Mouse (Mus musculus) limb, embryonic 10.5 days (tissue): ENCODE data around the gene Gm47955. TPM values are rescaled to one million over a fixed set of nuclear protein-coding genes. Genes with fewer than 3 reads are reported as not detected.
"Not testable (repeated sequence)": the region's sequence is repeated elsewhere in the genome, so short reads cannot be mapped to it uniquely, and the experiment has no call there.

Source experiments
- DNase-seq: peaks from one replicate; pipeline ENCODE4 v3.0.0-alpha.2; 2017; ENCODE audit warnings: low spot score
- H3K27ac ChIP-seq: fragments of 300-500 bp; sonication (generic); 2 replicates; pipeline ENCODE4 v1.5.1; 2016; ENCODE audit warnings: mild to moderate bottlenecking
- H3K27me3 ChIP-seq: fragments of 300-500 bp; sonication (generic); 2 replicates; pipeline ENCODE4 v1.6.1; 2016; ENCODE audit warnings: low read depth, mild to moderate bottlenecking; ENCODE audit not compliant: poor library complexity, severe bottlenecking
- H3K36me3 ChIP-seq: fragments of 300-500 bp; sonication (generic); 2 replicates; pipeline ENCODE4 v1.6.1; 2016; ENCODE audit warnings: mild to moderate bottlenecking, moderate library complexity
- H3K4me1 ChIP-seq: fragments of 300-500 bp; sonication (generic); 2 replicates; pipeline ENCODE4 v1.6.1; 2016
- H3K4me3 ChIP-seq: fragments of 300-500 bp; sonication (generic); 2 replicates; pipeline ENCODE4 v1.5.1; 2016; ENCODE audit warnings: mild to moderate bottlenecking, moderate library complexity
- H3K9me3 ChIP-seq: fragments of 300-500 bp; sonication (generic); replicated peaks from 2 replicates; pipeline ENCODE4 v1.6.1; 2016; ENCODE audit warnings: mild to moderate bottlenecking
- WGBS: fragments of 180-500 bp; shearing (Covaris S2); methylation state at CpG from one replicate; pipeline ENCODE4 v1.1.7; 2016; 5-methylcytosine and 5-hydroxymethylcytosine counted together
- polyA plus RNA-seq: library from polyadenylated mRNA; unstranded; fragments of >200 nt; fragmentation: Nextera tagmentation; extraction: Ambion mirVana; gene quantifications from 2 replicates; pipeline ENCODE4 v1.2.1, GENCODE M21; 2016

Gm47955 gene
- polyA plus RNA-seq = not detected in 2 replicates

GRCm38 (mm10) chr1:82959870-82960385 is at the start of gene Gm47955:
Gene Gm47955 (plus strand): TSS chr1:82960286.
- no peaks in the 10 kb centered on the region for H3K27me3 ChIP-seq
- no peak within 1 kb of the TSS for H3K27ac ChIP-seq
- H3K4me1 ChIP-seq = no peaks in the 10 kb centered on the region
- H3K9me3 ChIP-seq = no peaks in the 10 kb centered on the region; the same call in 1 of the 2 replicates
- WGBS = 95% methylated on average over 11 of the region's 11 CpGs
- H3K4me3 ChIP-seq = no peak within 1 kb of the TSS
- DNase-seq = no peak
- no peaks in the 10 kb centered on the region for H3K36me3 ChIP-seq

- Histone ChIP-seq H3K4me3 (no peak within 1 kb of the TSS), H3K27ac (no peak within 1 kb of the TSS), H3K4me1 (no peaks in the 10 kb centered on the region), H3K36me3 (no peaks in the 10 kb centered on the region), H3K9me3 (no peaks in the 10 kb centered on the region), H3K27me3 (no peaks in the 10 kb centered on the region)
- 92% methylated on average over 3 of the region's 3 CpGs for WGBS
- DNase-seq = no peak
Observed at GRCm38 (mm10) chr1:82913025-82913424, 47.1 kb upstream of the Gm47955 start, which contains the start of gene A030005L19Rik. Gene A030005L19Rik (plus strand): TSS chr1:82913325.

- H3K36me3 ChIP-seq, H3K9me3 ChIP-seq, H3K4me1 ChIP-seq, DNase-seq, H3K27me3 ChIP-seq, H3K4me3 ChIP-seq, H3K27ac ChIP-seq: not testable (repeated sequence)
- WGBS = 92% methylated on average over 5 of the region's 5 CpGs
Observed at GRCm38 (mm10) chr1:82913434-82913833, 46.7 kb upstream of the Gm47955 start.

- H3K36me3 ChIP-seq = no peaks in the 10 kb centered on the region
- 93% methylated on average over 6 of the region's 6 CpGs for WGBS
Observed at GRCm38 (mm10) chr1:82924650-82925049, 35.4 kb upstream of the Gm47955 start, which contains the start of gene A030014E15Rik. Gene A030014E15Rik (plus strand): TSS chr1:82924917.

GRCm38 (mm10) chr1:82930558-82930957 is 29.5 kb upstream of the Gm47955 start:
- not testable (repeated sequence) for H3K27me3 ChIP-seq, H3K9me3 ChIP-seq, H3K36me3 ChIP-seq, H3K4me3 ChIP-seq, DNase-seq, H3K27ac ChIP-seq, H3K4me1 ChIP-seq
- 95% methylated on average over 3 of the region's 3 CpGs for WGBS

More at GRCm38 (mm10) chr1:82924650-82925049, 35.4 kb upstream of the Gm47955 start, which contains the start of gene A030014E15Rik:
- Histone ChIP-seq H3K4me1 (no peaks in the 10 kb centered on the region), H3K27me3 (no peaks in the 10 kb centered on the region), H3K27ac (no peak within 1 kb of the TSS), H3K9me3 (no peaks in the 10 kb centered on the region), H3K4me3 (no peak within 1 kb of the TSS)
- no peak for DNase-seq

GRCm38 (mm10) chr1:82931326-82931725 is 28.8 kb upstream of the Gm47955 start, which contains the start of gene Gm6217:
Gene Gm6217 (minus strand): TSS chr1:82931399.
- not testable (repeated sequence) for H3K9me3 ChIP-seq, H3K4me1 ChIP-seq, H3K27ac ChIP-seq, H3K27me3 ChIP-seq, DNase-seq, H3K36me3 ChIP-seq, H3K4me3 ChIP-seq
- no CpG with 5 or more reads among the region's 6 CpGs for WGBS

GRCm38 (mm10) chr1:82938666-82939065 is 21.4 kb upstream of the Gm47955 start:
- Histone ChIP-seq H3K27me3 (no peaks in the 10 kb centered on the region), H3K27ac (no peak overlapping the region), H3K36me3 (no peaks in the 10 kb centered on the region), H3K4me1 (no peaks in the 10 kb centered on the region), H3K4me3 (no peak overlapping the region), H3K9me3 (no peaks in the 10 kb centered on the region)
- DNase-seq = no peak
- 92% methylated on average over 5 of the region's 5 CpGs for WGBS

- H3K36me3 ChIP-seq, H3K9me3 ChIP-seq: not testable (repeated sequence)
- 99% methylated on average over 2 of the region's 2 CpGs for WGBS
Observed at GRCm38 (mm10) chr1:82942505-82942904, 17.6 kb upstream of the Gm47955 start.

GRCm38 (mm10) chr1:82943295-82943694 is 16.8 kb upstream of the Gm47955 start, which contains the start of gene A030003K21Rik:
Gene A030003K21Rik (minus strand): TSS chr1:82943388.
- not testable (repeated sequence) for DNase-seq, H3K4me1 ChIP-seq, H3K27ac ChIP-seq, H3K9me3 ChIP-seq, H3K27me3 ChIP-seq, H3K36me3 ChIP-seq, H3K4me3 ChIP-seq
- no CpG with 5 or more reads among the region's 6 CpGs for WGBS

More at GRCm38 (mm10) chr1:82942505-82942904, 17.6 kb upstream of the Gm47955 start:
- DNase-seq, H3K4me3 ChIP-seq, H3K4me1 ChIP-seq, H3K27ac ChIP-seq, H3K27me3 ChIP-seq: not testable (repeated sequence)

- not testable (repeated sequence) for H3K27ac ChIP-seq, H3K4me3 ChIP-seq, H3K27me3 ChIP-seq, H3K4me1 ChIP-seq, H3K36me3 ChIP-seq, DNase-seq, H3K9me3 ChIP-seq
- 100% methylated on average over 2 of the region's 2 CpGs for WGBS
Observed at GRCm38 (mm10) chr1:82946029-82946428, 14.1 kb upstream of the Gm47955 start.

- no peaks in the 10 kb centered on the region for H3K9me3 ChIP-seq
- H3K27ac ChIP-seq = no peak overlapping the region
- H3K4me3 ChIP-seq = no peak overlapping the region
- H3K4me1 ChIP-seq = no peaks in the 10 kb centered on the region
- no peak for DNase-seq
- 86% methylated on average over 2 of the region's 2 CpGs for WGBS
- H3K36me3 ChIP-seq = no peaks in the 10 kb centered on the region
- H3K27me3 ChIP-seq = no peaks in the 10 kb centered on the region
Observed at GRCm38 (mm10) chr1:82948601-82949000, 11.5 kb upstream of the Gm47955 start.

GRCm38 (mm10) chr1:82955913-82956312 is 4.2 kb upstream of the Gm47955 start, which contains the start of gene Gm7544:
Gene Gm7544 (minus strand): TSS chr1:82956013.
- H3K9me3 ChIP-seq, H3K27me3 ChIP-seq, DNase-seq, H3K36me3 ChIP-seq, H3K27ac ChIP-seq, H3K4me1 ChIP-seq, H3K4me3 ChIP-seq: not testable (repeated sequence)

GRCm38 (mm10) chr1:82966413-82966812 is 6.3 kb downstream of the Gm47955 start:
- Histone ChIP-seq H3K27ac (no peak overlapping the region), H3K4me1 (no peaks in the 10 kb centered on the region), H3K4me3 (no peak overlapping the region), H3K36me3 (no peaks in the 10 kb centered on the region), H3K27me3 (no peaks in the 10 kb centered on the region), H3K9me3 (no peaks in the 10 kb centered on the region)
- DNase-seq = no peak
- 81% methylated on average over 3 of the region's 3 CpGs for WGBS

GRCm38 (mm10) chr1:82972046-82972445 is 12.0 kb downstream of the Gm47955 start:
- Histone ChIP-seq H3K27ac (no peak overlapping the region), H3K36me3 (no peaks in the 10 kb centered on the region), H3K4me3 (no peak overlapping the region), H3K9me3 (no peaks in the 10 kb centered on the region), H3K4me1 (no peaks in the 10 kb centered on the region), H3K27me3 (no peaks in the 10 kb centered on the region)
- 58% methylated on average over 4 of the region's 4 CpGs for WGBS
- no peak for DNase-seq
